Mouse (Mus musculus) liver, embryonic 13.5 days (tissue): Measurements from ENCODE around the gene Vmn1r178. TPM values are rescaled to one million over a fixed set of nuclear protein-coding genes. Genes with fewer than 3 reads are reported as not detected.
"Not testable (repeated sequence)": the region's sequence is repeated elsewhere in the genome, so short reads cannot be mapped to it uniquely, and the experiment has no call there.

ENCODE experiments used
- ATAC-seq: fragments of 200-750 bp; cut with Nextera tagmentation; 2 replicates; pipeline ENCODE4 v1.8.0; 2017; ENCODE audit warnings: low read depth, mild to moderate bottlenecking, moderate number of reproducible peaks, moderate library complexity
- DNase-seq: peaks from one replicate; pipeline ENCODE4 v3.0.0; 2022
- H3K27ac ChIP-seq: fragments of 300-500 bp; sonication (generic); 2 replicates; pipeline ENCODE4 v1.5.1; 2015; ENCODE audit warnings: moderate library complexity, mild to moderate bottlenecking, inconsistent platforms
- H3K27me3 ChIP-seq: fragments of 300-500 bp; sonication (generic); 2 replicates; pipeline ENCODE4 v1.6.1; 2015; ENCODE audit warnings: mild to moderate bottlenecking, inconsistent platforms
- H3K36me3 ChIP-seq: fragments of 300-500 bp; sonication (generic); 2 replicates; pipeline ENCODE4 v1.6.1; 2015; ENCODE audit warnings: mild to moderate bottlenecking, inconsistent platforms
- H3K4me1 ChIP-seq: fragments of 300-500 bp; sonication (generic); replicated peaks from 2 replicates; pipeline ENCODE4 v1.6.1; 2015; ENCODE audit warnings: inconsistent platforms
- H3K4me2 ChIP-seq: fragments of 300-500 bp; sonication (generic); 2 replicates; pipeline ENCODE4 v1.6.1; 2015; ENCODE audit warnings: inconsistent platforms, mild to moderate bottlenecking, moderate library complexity
- H3K4me3 ChIP-seq: fragments of 300-500 bp; sonication (generic); replicated peaks from 2 replicates; pipeline ENCODE4 v1.5.1; 2015; ENCODE audit warnings: mild to moderate bottlenecking, inconsistent platforms
- H3K9ac ChIP-seq: fragments of 300-500 bp; sonication (generic); 2 replicates; pipeline ENCODE4 v1.6.1; 2015; ENCODE audit warnings: mild to moderate bottlenecking, inconsistent platforms
- H3K9me3 ChIP-seq: fragments of 300-500 bp; sonication (generic); replicated peaks from 2 replicates; pipeline ENCODE4 v1.6.1; 2016; ENCODE audit warnings: inconsistent platforms
- WGBS: fragments of 180-500 bp; shearing (Covaris S2); methylation state at CpG from one replicate; pipeline ENCODE4 v1.1.7; 2015; ENCODE audit not compliant: insufficient replicate concordance; 5-methylcytosine and 5-hydroxymethylcytosine counted together
- polyA plus RNA-seq: library from polyadenylated mRNA; unstranded; fragments of >200 nt; fragmentation: Nextera tagmentation; extraction: Ambion mirVana; gene quantifications from 2 replicates; pipeline ENCODE4 v1.2.1, GENCODE M21; 2015

Vmn1r178 gene
- not detected in 2 replicates for polyA plus RNA-seq

- no peaks in the 10 kb centered on the region for H3K36me3 ChIP-seq
- no peak for ATAC-seq
- H3K9ac ChIP-seq, result no peak within 1 kb of the TSS
- no peak within 1 kb of the TSS for H3K27ac ChIP-seq
- 58% methylated on average over 1 of the region's 1 CpGs for WGBS
- no peaks in the 10 kb centered on the region for H3K27me3 ChIP-seq
- no peak within 1 kb of the TSS for H3K4me3 ChIP-seq
- no peak within 1 kb of the TSS for H3K4me2 ChIP-seq
- no peaks in the 10 kb centered on the region for H3K9me3 ChIP-seq
- H3K4me1 ChIP-seq, result no peaks in the 10 kb centered on the region
- DNase-seq, result no peak
Measured at GRCm38 (mm10) chr7:23891709-23892108, at the start of gene Vmn1r178. Gene Vmn1r178, plus strand, starts transcription at chr7:23892009.

- H3K36me3 ChIP-seq, H3K4me3 ChIP-seq, H3K9ac ChIP-seq, H3K4me1 ChIP-seq, H3K9me3 ChIP-seq, H3K4me2 ChIP-seq, H3K27ac ChIP-seq, H3K27me3 ChIP-seq, DNase-seq, ATAC-seq: not testable (repeated sequence)
- WGBS, result 10% methylated on average over 1 of the region's 1 CpGs
Measured at GRCm38 (mm10) chr7:23866349-23866748, 25.5 kb upstream of the Vmn1r178 start, which contains the start of gene Vmn1r177. Gene Vmn1r177, minus strand, starts transcription at chr7:23866449.

- not testable (repeated sequence) for H3K4me3 ChIP-seq, H3K9ac ChIP-seq, H3K36me3 ChIP-seq, H3K4me2 ChIP-seq, DNase-seq, H3K27ac ChIP-seq, H3K4me1 ChIP-seq, H3K9me3 ChIP-seq, H3K27me3 ChIP-seq, ATAC-seq
- WGBS, result 45% methylated on average over 4 of the region's 4 CpGs
Measured at GRCm38 (mm10) chr7:23876918-23877317, 14.9 kb upstream of the Vmn1r178 start.

GRCm38 (mm10) chr7:23926678-23927077, 34.9 kb downstream of the Vmn1r178 start, which contains the start of gene Vmn1r179:
Gene Vmn1r179, plus strand, starts transcription at chr7:23926978.
- no peaks in the 10 kb centered on the region for H3K36me3 ChIP-seq
- DNase-seq, result no peak
- H3K9ac ChIP-seq, result no peak within 1 kb of the TSS
- no peak for ATAC-seq
- WGBS, result 26% methylated on average over 2 of the region's 2 CpGs
- no peak within 1 kb of the TSS for H3K27ac ChIP-seq
- no peaks in the 10 kb centered on the region for H3K9me3 ChIP-seq
- H3K4me1 ChIP-seq, result no peaks in the 10 kb centered on the region
- H3K4me2 ChIP-seq, result no peak within 1 kb of the TSS
- H3K4me3 ChIP-seq, result no peak within 1 kb of the TSS
- no peaks in the 10 kb centered on the region for H3K27me3 ChIP-seq

Other genes with a start within 250 kb of the Vmn1r178 start
- gene Vmn1r172, start 233.7 kb upstream of the Vmn1r178 start, polyA plus RNA-seq, result not detected in 2 replicates
- not detected in 2 replicates for gene Vmn1r173, start 191.3 kb upstream of the Vmn1r178 start, polyA plus RNA-seq
- gene Vmn1r174, start 139.7 kb upstream of the Vmn1r178 start, polyA plus RNA-seq, result not detected in 2 replicates
- not detected in 2 replicates for gene Vmn1r175, start 81.4 kb upstream of the Vmn1r178 start, polyA plus RNA-seq
- not detected in 2 replicates for gene Vmn1r176, start 54.6 kb upstream of the Vmn1r178 start, polyA plus RNA-seq
- not detected in 2 replicates for gene Vmn1r177, start 25.6 kb upstream of the Vmn1r178 start, polyA plus RNA-seq
- not detected in 2 replicates for gene Vmn1r179, start 35.0 kb downstream of the Vmn1r178 start, polyA plus RNA-seq
- gene Vmn1r180, start 58.6 kb downstream of the Vmn1r178 start, polyA plus RNA-seq, result not detected in 2 replicates
- gene Vmn1r181, start 82.6 kb downstream of the Vmn1r178 start, polyA plus RNA-seq, result not detected in 2 replicates
- gene V1rd19, start 109.7 kb downstream of the Vmn1r178 start, polyA plus RNA-seq, result not detected in 2 replicates
- not detected in 2 replicates for gene Vmn1r183, start 161.2 kb downstream of the Vmn1r178 start, polyA plus RNA-seq
- 10.0 and 13.1 TPM in 2 replicates for gene Zfp180, start 189.9 kb downstream of the Vmn1r178 start, polyA plus RNA-seq
- 1.0 TPM in 2 replicates for gene Zfp112, start 220.3 kb downstream of the Vmn1r178 start, polyA plus RNA-seq
- gene Zfp235, start 242.2 kb downstream of the Vmn1r178 start, polyA plus RNA-seq, result 3.8 and 4.6 TPM in 2 replicates